Mouse (Mus musculus): Measurements from ENCODE around the gene Gls.

Gls gene

GRCm38 (mm10) chr1:52158040-52158439 is 75.0 kb downstream of the Gls start:
- no peak for DNase-seq (ENCODE audit: low spot score)

GRCm38 (mm10) chr1:52156351-52156750 is 76.7 kb downstream of the Gls start:
- no peak for DNase-seq (ENCODE audit: low spot score)

DNA sequence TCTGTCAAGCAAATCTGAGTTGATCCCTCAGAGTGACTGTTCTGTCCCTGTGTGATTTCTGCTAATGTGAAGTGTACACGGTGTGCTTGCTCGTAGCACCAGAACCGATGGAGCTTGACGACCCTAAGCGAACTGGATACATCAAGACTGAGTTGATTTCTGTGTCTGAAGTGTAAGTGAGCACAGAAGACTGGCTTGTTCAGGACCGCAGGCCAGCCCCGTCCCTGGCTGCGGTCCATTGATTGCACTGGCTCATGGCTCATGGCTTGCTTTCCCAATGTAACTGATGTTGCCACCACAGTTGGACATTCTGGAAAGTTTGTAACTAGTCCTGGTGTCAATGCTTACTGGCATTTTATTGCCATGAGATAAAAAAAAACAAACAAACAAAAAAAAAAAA is 78.1 kb downstream of the Gls start:
- DNase-seq (ENCODE audit: low spot score), result no peak

GRCm38 (mm10) chr1:52152936-52153335 is 80.1 kb downstream of the Gls start:
- no peak for DNase-seq (ENCODE audit: low spot score)

DNA sequence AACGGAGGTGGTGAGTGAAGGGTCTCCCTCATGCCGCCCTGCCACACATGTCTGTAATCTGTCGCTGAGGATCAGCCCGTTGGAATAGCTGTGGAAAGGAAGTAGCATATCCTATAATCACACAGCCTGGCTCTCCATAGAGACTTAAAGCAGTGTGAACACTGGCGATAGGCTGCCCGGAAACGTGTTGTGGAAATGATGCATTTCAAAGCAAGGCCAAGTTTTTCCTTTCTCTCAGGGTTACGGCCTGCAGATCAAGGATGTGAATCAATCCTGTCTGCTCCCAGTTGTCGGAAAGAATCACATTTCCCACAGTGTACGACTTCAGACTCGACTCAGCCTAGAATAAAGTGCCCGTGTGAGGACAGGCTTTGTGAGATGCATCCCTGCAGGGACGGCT is 80.7 kb downstream of the Gls start:
- DNase-seq (ENCODE audit: low spot score), result no peak

DNA sequence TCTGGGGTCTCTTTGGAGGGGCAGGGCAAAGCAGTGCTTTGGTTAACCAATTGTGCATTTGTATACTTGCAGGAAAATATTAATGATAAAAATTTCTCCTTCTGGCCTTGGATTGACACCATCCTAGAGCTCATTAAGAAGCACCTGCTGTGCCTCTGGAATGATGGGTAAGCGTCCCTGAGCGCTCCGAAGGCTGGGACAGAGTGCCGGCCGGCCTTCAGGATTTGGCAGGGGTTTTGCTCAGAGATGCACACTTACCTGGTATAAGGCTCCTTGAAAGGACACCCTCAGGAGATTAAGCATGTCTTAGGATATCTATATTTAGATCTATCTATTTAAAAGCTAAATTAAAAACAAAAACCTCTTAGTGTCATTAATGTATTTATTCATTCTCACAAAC is 81.9 kb downstream of the Gls start:
- DNase-seq (ENCODE audit: low spot score), result no peak

DNA sequence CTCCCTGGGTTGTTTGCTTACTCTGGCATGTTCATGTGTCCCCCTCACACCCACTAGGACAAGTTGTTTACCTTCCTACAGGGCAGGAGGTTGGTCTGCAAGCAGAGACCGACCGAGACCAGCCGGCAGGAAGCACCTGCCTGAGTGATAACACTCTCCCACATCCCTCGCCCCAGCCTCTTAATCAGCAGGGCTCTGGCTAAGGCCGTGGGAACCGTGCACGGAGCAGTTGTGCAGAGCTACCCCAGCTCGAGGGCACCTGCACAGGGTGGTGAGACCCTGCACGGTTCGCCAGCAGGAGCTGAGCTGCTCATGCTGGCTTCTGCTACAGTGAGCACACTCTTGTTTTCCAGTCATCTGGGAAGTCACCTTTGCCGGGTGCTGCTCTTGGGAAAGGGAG is 82.4 kb downstream of the Gls start:
- no peak for DNase-seq (ENCODE audit: low spot score)

DNA sequence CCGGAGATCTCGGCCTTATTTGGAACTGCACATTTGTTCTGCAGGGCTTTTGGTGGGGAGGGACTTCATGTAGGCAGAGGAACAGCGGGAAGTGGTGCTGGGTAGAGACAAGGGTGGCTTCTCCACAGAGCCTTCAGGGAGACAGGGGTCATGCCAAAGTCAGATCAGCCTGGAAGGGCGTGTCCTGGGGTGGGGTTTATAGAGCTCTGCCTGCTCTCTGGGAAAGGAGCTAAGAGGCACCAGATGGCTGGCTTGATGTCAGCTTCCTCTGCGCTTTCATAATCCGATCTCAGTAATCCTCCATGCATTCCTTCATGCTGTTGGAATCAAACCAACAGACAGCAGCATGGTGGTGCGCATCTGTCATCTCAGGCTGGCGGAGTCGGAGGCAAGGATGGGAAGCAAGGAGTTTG is 83.1 kb downstream of the Gls start:
- peak; percentile 69 for DNase-seq (ENCODE audit: low spot score)

DNA sequence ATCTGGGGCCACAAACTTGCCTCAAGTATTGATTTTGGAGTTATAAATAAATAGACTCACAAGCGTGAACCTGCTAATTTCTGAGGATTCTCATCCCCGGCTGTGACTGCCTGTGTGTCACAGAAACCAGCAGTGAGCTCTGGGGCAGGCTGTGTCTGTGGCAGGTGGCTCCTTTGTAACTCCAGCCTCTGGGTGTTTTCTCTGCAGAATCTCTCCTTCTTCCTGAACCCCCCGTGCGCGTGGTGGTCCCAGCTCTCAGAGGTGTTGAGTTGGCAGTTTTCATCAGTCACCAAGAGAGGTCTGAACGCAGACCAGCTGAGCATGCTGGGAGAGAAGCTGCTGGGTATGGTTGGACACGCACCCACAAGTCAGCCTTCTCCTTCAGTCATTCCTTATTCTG is 84.3 kb downstream of the Gls start:
- no peak for DNase-seq (ENCODE audit: low spot score)

- DNase-seq (ENCODE audit: low spot score), result no peak
Observed at GRCm38 (mm10) chr1:52148178-52148577, 84.9 kb downstream of the Gls start.

- DNase-seq (ENCODE audit: low spot score), result no peak
Observed at GRCm38 (mm10) chr1:52147431-52147830, 85.6 kb downstream of the Gls start.

- DNase-seq (ENCODE audit: low spot score), result peak; percentile 55
Observed at GRCm38 (mm10) chr1:52146214-52146970, 86.6 kb downstream of the Gls start.

- DNase-seq (ENCODE audit: low spot score), result no peak
Observed at GRCm38 (mm10) chr1:52144907-52145306, 88.1 kb downstream of the Gls start.

DNA sequence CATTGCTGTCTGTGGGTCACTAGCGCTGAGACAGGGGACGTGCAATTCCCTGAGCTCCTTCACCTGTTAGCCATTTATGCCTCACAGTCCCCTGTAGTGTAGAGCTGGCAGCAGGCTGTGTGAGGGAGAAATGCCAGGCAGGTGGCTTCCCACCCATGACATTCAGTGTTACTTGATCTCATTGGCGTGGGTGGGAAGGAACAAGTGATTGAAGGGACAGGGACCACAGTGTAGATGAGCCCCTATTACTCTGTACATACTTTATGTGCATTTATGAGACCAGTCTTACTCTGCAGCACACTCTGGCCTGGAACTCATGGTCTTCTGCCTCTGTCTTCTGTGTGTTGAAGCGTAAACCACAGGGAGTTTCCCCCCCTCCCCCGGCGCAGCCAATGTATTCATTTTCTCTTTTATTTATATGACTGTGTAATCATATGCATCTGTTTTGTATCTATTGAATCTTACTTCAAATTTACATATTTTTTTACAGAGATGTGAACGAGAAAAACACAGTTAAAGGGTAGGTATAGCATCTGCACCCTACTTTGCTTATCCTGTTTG is 89.4 kb downstream of the Gls start:
- DNase-seq (ENCODE audit: low spot score), result no peak

GRCm38 (mm10) chr1:52143191-52143590 is 89.8 kb downstream of the Gls start:
- no peak for DNase-seq (ENCODE audit: low spot score)

GRCm38 (mm10) chr1:52142117-52142516 is 90.9 kb downstream of the Gls start:
- DNase-seq (ENCODE audit: low spot score), result no peak

DNA sequence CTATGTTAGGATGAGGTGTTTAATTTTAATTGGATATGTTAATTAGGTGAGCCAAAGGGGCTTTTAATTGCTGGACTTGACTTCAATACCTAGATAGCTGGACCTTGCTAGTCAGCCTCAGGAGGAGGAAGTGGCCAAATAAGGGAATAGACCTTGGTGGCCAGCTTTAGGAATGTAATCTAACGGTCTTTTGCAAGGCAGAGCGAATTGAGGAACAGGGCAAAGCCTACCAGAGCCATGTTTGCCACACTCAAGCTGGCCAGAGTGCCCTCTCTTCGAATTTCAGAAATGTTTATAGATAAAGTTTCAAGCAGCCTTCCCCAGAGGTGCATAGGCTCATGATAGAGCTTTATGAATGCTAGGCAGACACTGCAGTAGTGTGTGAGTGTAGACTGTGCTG is 91.5 kb downstream of the Gls start:
- no peak for DNase-seq (ENCODE audit: low spot score)

GRCm38 (mm10) chr1:52140534-52140933 is 92.5 kb downstream of the Gls start:
- DNase-seq (ENCODE audit: low spot score), result no peak

- no peak for DNase-seq (ENCODE audit: low spot score)
Observed at GRCm38 (mm10) chr1:52137292-52137691, 95.7 kb downstream of the Gls start.

DNA sequence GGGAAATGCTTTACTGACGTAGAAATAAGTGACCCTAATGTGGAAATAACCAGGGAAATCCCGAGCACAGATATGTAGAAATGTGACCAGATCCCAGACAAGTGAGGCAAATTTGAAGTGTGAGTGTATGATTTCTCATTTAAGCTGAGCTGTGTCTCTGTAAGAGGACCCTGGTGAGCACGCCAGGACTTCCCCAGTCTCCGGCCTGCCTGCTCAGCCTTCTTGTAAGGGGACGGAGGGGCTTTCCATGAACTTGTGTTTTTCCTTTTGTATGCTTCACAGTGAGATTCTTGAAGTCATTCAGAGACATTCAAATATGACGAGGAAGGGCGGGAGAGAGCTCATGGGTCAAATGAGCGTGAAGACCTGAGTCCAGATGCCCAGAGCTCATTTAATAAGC is 99.8 kb downstream of the Gls start:
- no peak for DNase-seq (ENCODE audit: low spot score)

DNA sequence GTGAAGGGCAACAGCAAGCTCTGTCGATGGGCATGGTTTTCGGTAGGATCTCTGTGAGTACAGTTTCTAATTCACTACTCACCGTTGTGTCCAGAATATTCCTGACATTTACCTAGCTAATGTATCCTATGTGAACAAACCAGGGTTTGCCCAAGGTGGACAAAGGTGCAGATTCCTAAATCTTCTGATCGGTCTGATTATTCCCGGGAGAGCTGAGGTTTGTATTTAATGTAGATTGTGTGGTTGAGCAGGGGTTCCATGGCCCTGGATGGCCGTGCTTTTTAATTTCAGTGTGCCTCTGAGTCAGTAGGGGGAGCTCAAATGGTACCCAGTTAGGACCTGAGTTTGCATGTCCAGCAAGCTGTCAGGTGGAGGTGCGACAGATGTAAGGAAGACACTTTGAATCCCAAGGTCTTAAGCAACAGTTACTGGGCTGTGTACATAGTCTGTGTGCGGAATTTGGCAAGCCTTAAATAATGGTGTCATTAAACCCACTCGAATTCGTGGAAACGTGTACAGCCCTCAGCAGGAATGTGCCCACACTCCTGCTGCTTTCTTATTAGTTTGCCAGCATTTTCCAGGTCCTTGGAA is 101.2 kb downstream of the Gls start:
- no peak for DNase-seq (ENCODE audit: low spot score)

DNA sequence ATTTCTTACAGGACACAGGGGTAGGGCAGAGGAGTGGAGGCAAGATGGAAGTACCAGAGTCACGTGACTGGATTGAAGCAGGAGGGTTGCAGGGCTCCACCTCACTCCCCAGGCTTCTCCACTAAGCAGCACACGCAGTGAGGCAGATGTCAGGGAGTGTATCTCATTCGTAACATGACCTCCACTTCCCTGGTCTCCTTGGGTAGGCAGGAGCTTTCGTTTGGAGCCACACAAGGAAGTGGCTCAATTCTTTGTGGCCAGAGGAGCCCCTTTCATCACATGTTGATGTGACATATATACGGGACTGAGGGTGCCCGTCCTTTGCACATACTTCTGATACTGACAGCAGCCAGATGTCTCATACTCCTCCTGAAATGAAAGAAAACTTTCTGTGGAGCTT is 103.2 kb downstream of the Gls start:
- no peak for DNase-seq (ENCODE audit: low spot score)

DNA sequence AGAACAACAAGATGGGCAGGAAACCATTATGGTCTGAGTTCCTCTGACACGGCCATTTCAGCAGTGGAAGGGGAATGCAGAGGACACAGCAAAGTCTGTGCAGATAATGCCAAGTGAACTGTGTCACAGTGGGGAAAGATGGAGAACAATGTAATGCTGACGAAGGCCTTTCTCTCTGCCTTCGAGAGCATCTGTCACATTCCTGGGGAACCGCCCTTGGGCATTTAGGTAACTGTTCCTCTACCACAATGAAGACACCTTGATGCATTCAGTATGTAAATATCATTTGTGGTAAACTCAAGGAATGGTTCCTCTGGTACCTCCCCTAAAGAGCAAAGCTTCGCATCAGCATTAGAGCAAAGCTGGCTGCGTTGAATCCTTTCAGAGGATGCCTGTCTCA is 105.7 kb downstream of the Gls start:
- no peak for DNase-seq (ENCODE audit: low spot score)

DNA sequence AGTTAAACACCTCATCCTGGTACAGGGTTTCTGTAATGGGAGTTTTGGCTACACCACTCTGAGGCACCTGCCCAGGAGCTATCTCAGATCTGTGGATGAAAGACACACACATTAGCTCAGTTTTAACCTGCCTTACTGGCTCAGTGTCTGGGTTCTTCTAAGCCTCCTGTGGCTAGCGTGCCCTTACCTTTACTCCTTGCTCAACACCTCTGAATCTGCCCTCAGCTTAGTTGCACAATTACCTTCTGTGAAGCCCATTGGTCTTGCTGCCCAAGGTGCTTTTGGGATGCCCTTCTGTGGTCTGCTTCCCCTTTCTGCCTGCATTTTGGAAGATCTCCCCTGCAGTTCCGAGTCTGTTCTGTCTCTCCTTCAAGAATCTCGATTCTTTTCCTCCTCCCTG is 108.2 kb downstream of the Gls start:
- DNase-seq (ENCODE audit: low spot score), result no peak

All from layer of hippocampus, adult 11-12 months (tissue).